Mouse (Mus musculus): Measurements from ENCODE around the gene Pde2a. TPM values are rescaled to one million over a fixed set of nuclear protein-coding genes. Genes with fewer than 3 reads are reported as not detected.

Gene Pde2a
- total and polyA plus RNA-seq, 3 experiments: 0.11 to 0.62 TPM; not detected in 1

DNA sequence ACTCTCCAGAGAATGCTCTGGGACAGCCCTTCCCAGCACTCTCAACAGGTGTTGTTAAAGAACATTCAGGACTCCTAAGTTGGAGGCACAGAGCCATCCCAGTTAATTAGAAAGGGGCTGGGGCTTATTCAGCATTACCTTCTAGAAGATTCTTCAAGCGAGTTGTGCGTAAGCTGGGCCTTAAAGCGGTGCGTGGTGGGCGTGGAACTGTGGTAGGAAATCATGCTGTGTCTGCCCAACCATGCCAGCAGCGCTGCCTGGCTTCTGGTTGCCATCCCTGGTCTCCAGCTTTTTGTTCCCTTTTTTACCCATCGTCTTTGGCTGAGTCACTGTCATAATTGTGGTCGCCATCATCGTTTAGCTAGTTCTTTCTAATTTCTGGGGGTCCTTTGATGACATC lies 33.0 kb downstream of the Pde2a start:
- Histone ChIP-seq H3K27ac (ENCODE audit: control insufficient read depth, low read depth, low read length) (no peak overlapping the region), H3K4me3 (ENCODE audit: control insufficient read depth in 1 of 2, insufficient read depth in 1 of 2, low read depth in 2 of 2, low read length in 2 of 2) (no peak overlapping the region)

GRCm38 (mm10) chr7:101455141-101455540 lies 33.6 kb downstream of the Pde2a start:
- no peak overlapping the region for H3K9ac ChIP-seq (ENCODE audit: control insufficient read depth, low read depth, low read length, poor library complexity, severe bottlenecking)
- no peak for DNase-seq (ENCODE audit: low read depth, low spot score)
- H3K9me3 ChIP-seq (replicated peaks; ENCODE audit: insufficient read depth, low read length): no peaks in the 10 kb centered on the region
- H3K79me2 ChIP-seq (ENCODE audit: control insufficient read depth, insufficient read depth, low read length, poor library complexity): no peaks in the 10 kb centered on the region
- H3K4me1 ChIP-seq (ENCODE audit: control insufficient read depth in 1 of 2, insufficient read depth in 2 of 2, low read length in 2 of 2): no peaks in the 10 kb centered on the region
- no peak overlapping the region for H3K27ac ChIP-seq (ENCODE audit: control insufficient read depth, low read depth, low read length)
- peaks cover 4 to 6% of the 10 kb centered on the region in 2 experiments for H3K27me3 ChIP-seq (ENCODE audit: control insufficient read depth in 1 of 2, insufficient read depth in 2 of 2, low read length in 2 of 2)
- H3K4me3 ChIP-seq (ENCODE audit: control insufficient read depth in 1 of 2, insufficient read depth in 1 of 2, low read depth in 2 of 2, low read length in 2 of 2): no peak overlapping the region
- no peaks in the 10 kb centered on the region for H3K36me3 ChIP-seq (ENCODE audit: control insufficient read depth in 1 of 2, insufficient read depth in 2 of 2, low read length in 2 of 2)
- TF ChIP-seq RAD21 (IDR thresholded peaks at IDR 0.05; ENCODE audit: low read depth, low read length): no peak
- TF ChIP-seq RCOR1 (IDR thresholded peaks at IDR 0.05; ENCODE audit: low read depth, low read length): no peak
- no peak for TF ChIP-seq ZC3H11A (IDR thresholded peaks at IDR 0.05; ENCODE audit: low read depth, low read length)
- no peak for TF ChIP-seq KAT2A (conservative IDR thresholded peaks at IDR 0.05; ENCODE audit: low read depth, low read length)
- TF ChIP-seq TCF12 (IDR thresholded peaks at IDR 0.05; ENCODE audit: low read depth, low read length): no peak
- TF ChIP-seq MAX (IDR thresholded peaks at IDR 0.05; ENCODE audit: low read length): no peak
- no peak for TF ChIP-seq NELFE (IDR thresholded peaks at IDR 0.05; ENCODE audit: low read depth, low read length)
- TF ChIP-seq UBTF (IDR thresholded peaks at IDR 0.05; ENCODE audit: borderline replicate concordance, insufficient read depth, low read depth, low read length): no peak
- TF ChIP-seq E2F4 (IDR thresholded peaks at IDR 0.05; ENCODE audit: borderline replicate concordance, low read depth, low read length): no peak
- TF ChIP-seq BHLHE40 (IDR thresholded peaks at IDR 0.05; ENCODE audit: borderline replicate concordance, low read depth, low read length): no peak
- no peak for TF ChIP-seq ELF1 (IDR thresholded peaks at IDR 0.05; ENCODE audit: low read depth, low read length)
- TF ChIP-seq JUND (IDR thresholded peaks at IDR 0.05; ENCODE audit: low read depth, low read length): no peak
- no peak for TF ChIP-seq GABPA (IDR thresholded peaks at IDR 0.05; ENCODE audit: low read depth, low read length)

More for the DNA sequence above, 33.0 kb downstream of the Pde2a start:
- no peaks in the 10 kb centered on the region for H3K79me2 ChIP-seq (ENCODE audit: control insufficient read depth, insufficient read depth, low read length, poor library complexity)
- no peaks in the 10 kb centered on the region for H3K9me3 ChIP-seq (replicated peaks; ENCODE audit: insufficient read depth, low read length)
- no peaks in the 10 kb centered on the region for H3K4me1 ChIP-seq (ENCODE audit: control insufficient read depth in 1 of 2, insufficient read depth in 2 of 2, low read length in 2 of 2)
- H3K27me3 ChIP-seq (ENCODE audit: control insufficient read depth in 1 of 2, insufficient read depth in 2 of 2, low read length in 2 of 2): peaks cover 4 to 6% of the 10 kb centered on the region in 2 experiments
- TF ChIP-seq ZMIZ1 (IDR thresholded peaks at IDR 0.05; ENCODE audit: low read depth, low read length) (no peak), MXI1 (IDR thresholded peaks at IDR 0.05; ENCODE audit: low read depth, low read length) (no peak), RAD21 (IDR thresholded peaks at IDR 0.05; ENCODE audit: low read depth, low read length) (no peak), BHLHE40 (IDR thresholded peaks at IDR 0.05; ENCODE audit: borderline replicate concordance, low read depth, low read length) (no peak), ZC3H11A (IDR thresholded peaks at IDR 0.05; ENCODE audit: low read depth, low read length) (no peak), MYB (IDR thresholded peaks at IDR 0.05; ENCODE audit: low read depth, low read length) (no peak), TBP (IDR thresholded peaks at IDR 0.05; ENCODE audit: low read depth, low read length) (no peak), ELF1 (IDR thresholded peaks at IDR 0.05; ENCODE audit: low read depth, low read length) (no peak), RCOR1 (IDR thresholded peaks at IDR 0.05; ENCODE audit: low read depth, low read length) (no peak)
- no peaks in the 10 kb centered on the region for H3K36me3 ChIP-seq (ENCODE audit: control insufficient read depth in 1 of 2, insufficient read depth in 2 of 2, low read length in 2 of 2)
- H3K9ac ChIP-seq (ENCODE audit: control insufficient read depth, low read depth, low read length, poor library complexity, severe bottlenecking): no peak overlapping the region
- no peak for DNase-seq (ENCODE audit: low read depth, low spot score)

All from MEL (cell line).